Mouse (Mus musculus) forebrain, embryonic 15.5 days (tissue): ENCODE measurements around the gene Rnf146. TPM values are rescaled to one million over a fixed set of nuclear protein-coding genes. Genes with fewer than 3 reads are reported as not detected.
"Not testable (repeated sequence)": the region's sequence is repeated elsewhere in the genome, so short reads cannot be mapped to it uniquely, and the experiment has no call there.

Source experiments
- ATAC-seq: fragments of 200-750 bp; cut with Nextera tagmentation; replicated peaks from 2 replicates; pipeline ENCODE4 v1.8.0; 2017; ENCODE audit warnings: mild to moderate bottlenecking, moderate TSS enrichment, moderate library complexity
- H3K27ac ChIP-seq: fragments of 300-500 bp; sonication (generic); replicated peaks from 2 replicates; pipeline ENCODE4 v1.5.1; 2015; ENCODE audit warnings: mild to moderate bottlenecking, inconsistent platforms
- H3K27me3 ChIP-seq: fragments of 300-500 bp; sonication (generic); 2 replicates; pipeline ENCODE4 v1.6.1; 2015; ENCODE audit warnings: inconsistent platforms
- H3K36me3 ChIP-seq: fragments of 300-500 bp; sonication (generic); 2 replicates; pipeline ENCODE4 v1.6.1; 2015; ENCODE audit warnings: mild to moderate bottlenecking, inconsistent platforms
- H3K4me1 ChIP-seq: fragments of 300-500 bp; sonication (generic); 2 replicates; pipeline ENCODE4 v1.6.1; 2015; ENCODE audit warnings: inconsistent platforms
- H3K4me2 ChIP-seq: fragments of 300-500 bp; sonication (generic); replicated peaks from 2 replicates; pipeline ENCODE4 v1.6.1; 2015; ENCODE audit warnings: mild to moderate bottlenecking, inconsistent platforms
- H3K4me3 ChIP-seq: fragments of 300-500 bp; sonication (generic); 2 replicates; pipeline ENCODE4 v1.5.1; 2015; ENCODE audit warnings: mild to moderate bottlenecking, inconsistent platforms
- H3K9ac ChIP-seq: fragments of 300-500 bp; sonication (generic); replicated peaks from 2 replicates; pipeline ENCODE4 v1.6.1; 2015; ENCODE audit warnings: mild to moderate bottlenecking, inconsistent platforms
- H3K9me3 ChIP-seq: fragments of 300-500 bp; sonication (generic); 2 replicates; pipeline ENCODE4 v1.6.1; 2016; ENCODE audit warnings: inconsistent platforms
- WGBS: fragments of 180-500 bp; shearing (Covaris S2); methylation state at CpG from one replicate; pipeline ENCODE4 v1.1.7; 2015; ENCODE audit warnings: mixed read lengths; 5-methylcytosine and 5-hydroxymethylcytosine counted together
- polyA plus RNA-seq: library from polyadenylated mRNA; unstranded; fragments of >200 nt; fragmentation: Nextera tagmentation; extraction: Ambion mirVana; gene quantifications from 2 replicates; pipeline ENCODE4 v1.2.1, GENCODE M21; 2015

Rnf146 gene
- 90.5 and 106 TPM in 2 replicates for polyA plus RNA-seq

DNA sequence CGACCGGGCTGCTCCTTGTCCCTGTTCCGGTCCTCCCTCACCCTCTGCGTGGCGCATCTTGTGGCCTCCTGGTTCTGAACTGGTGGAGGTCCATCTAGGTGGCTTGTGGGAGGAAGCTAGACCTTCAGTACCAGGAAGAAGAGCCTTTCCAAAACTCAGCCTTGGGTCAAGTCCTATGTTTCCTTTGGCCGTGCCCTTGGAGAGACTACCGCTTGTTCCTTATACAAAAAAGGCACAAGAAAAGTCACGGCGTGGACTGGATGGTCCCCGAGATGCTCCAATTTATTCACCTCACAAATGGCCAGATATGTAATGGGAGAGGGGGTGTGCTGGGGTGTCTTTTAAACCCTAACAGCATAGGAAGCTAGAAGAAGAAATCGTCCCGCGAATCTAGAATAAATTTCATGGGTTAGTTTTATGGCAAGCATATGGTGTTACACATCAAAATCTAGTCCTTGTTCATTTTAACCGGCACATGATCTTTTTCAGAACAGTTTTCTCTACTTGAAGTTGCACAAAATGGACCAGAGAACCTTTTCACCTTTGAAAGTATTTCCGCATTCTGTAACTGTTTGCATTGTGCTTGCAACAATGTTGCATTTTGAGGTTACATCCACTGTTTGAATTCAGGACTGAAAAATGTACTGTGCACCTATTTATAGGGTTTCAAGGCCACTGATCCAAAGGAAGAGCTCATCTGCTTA lies at the start of gene Rnf146:
Gene Rnf146, minus strand, starts transcription at position 246 of the 704 bp plus-strand sequence.
- peak within 1 kb of the TSS; percentile 100 for H3K9ac ChIP-seq
- no peaks in the 10 kb centered on the region for H3K27me3 ChIP-seq
- no peaks in the 10 kb centered on the region for H3K36me3 ChIP-seq
- no peaks in the 10 kb centered on the region for H3K9me3 ChIP-seq
- peak within 1 kb of the TSS; percentile 64 for H3K4me2 ChIP-seq
- 7% methylated on average over 15 of the region's 15 CpGs for WGBS
- no peak for ATAC-seq
- H3K27ac ChIP-seq, result peak within 1 kb of the TSS; percentile 99
- peak within 1 kb of the TSS; percentile 100 for H3K4me3 ChIP-seq
- peaks cover 32% of the 10 kb centered on the region for H3K4me1 ChIP-seq

DNA sequence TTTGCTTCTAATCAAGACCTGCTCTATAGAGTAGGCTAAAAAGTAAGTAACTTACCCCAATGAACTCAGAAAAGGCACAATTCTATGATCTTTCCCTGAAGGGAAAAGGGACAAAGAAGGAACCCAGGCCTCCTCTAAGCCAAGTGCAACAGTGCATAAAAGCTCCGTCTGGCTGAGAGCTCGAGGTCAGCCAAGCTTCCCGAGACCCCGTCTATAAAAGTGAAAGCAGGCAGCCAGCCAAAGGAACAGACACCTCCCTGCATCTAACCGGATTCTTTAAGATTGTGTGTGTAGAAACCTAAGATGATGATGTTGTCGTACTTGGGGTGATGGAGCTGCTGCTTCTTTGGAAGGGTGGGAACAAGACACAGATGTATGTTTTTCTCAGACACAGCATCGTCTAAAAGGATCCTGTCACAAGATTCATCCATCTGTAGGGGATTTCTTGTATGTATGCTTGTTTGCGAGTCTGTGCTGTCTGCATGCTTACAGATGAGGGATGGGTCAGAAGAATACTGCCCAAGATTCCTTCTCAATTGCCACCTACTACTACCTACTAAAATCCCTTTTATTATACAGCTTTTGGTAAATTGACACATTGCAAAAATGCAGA lies 40.5 kb upstream of the Rnf146 start:
- WGBS, result 25% methylated on average over 8 of the region's 8 CpGs
- Histone ChIP-seq H3K9me3 (no peaks in the 10 kb centered on the region), H3K4me1 (peaks cover 4% of the 10 kb centered on the region; the same call in 1 of the 2 replicates), H3K27ac (no peak overlapping the region), H3K9ac (no peak overlapping the region), H3K4me3 (no peak overlapping the region), H3K27me3 (no peaks in the 10 kb centered on the region), H3K4me2 (no peak overlapping the region), H3K36me3 (no peaks in the 10 kb centered on the region)
- no peak for ATAC-seq

DNA sequence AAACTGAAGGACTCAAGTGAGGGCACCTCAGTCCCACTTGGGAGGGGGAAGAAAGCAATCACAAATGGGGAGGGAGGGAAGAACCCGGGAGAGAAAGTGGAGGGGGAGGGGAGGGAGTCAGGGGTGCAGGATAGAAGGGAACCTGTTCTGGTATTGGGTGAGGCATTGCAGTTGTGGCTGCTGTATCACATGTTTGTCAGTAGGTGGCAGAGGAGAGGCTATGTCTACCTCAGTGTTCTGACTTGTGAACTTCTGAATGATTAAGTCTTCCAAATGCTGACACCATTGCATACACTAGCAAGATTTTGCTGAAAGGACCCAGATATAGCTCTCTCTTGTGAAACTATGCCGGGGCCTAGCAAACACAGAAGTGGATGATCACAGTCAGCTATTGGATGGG lies 32.6 kb upstream of the Rnf146 start:
- not testable (repeated sequence) for H3K36me3 ChIP-seq, H3K9me3 ChIP-seq, H3K27ac ChIP-seq, H3K4me3 ChIP-seq, H3K4me2 ChIP-seq, ATAC-seq, H3K9ac ChIP-seq, H3K4me1 ChIP-seq, H3K27me3 ChIP-seq
- 74% methylated on average over 2 of the region's 2 CpGs for WGBS

DNA sequence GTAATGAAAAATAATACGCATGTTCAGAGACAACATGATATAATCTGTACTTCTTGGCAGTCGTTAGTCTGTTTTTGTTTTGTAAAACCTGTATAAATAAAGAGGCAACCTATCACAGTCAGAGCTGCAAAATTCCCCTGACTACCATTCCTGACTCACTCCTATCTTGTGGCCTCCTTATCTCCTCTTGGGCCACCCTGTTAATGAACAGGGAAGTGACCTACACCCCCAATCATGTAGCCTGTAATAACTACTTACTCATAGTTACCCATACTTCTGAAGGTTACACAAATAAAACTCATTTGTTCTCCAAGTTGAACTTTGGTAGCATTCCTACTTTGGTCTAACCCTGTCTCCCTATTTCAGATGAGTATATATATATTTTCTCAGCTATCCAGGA lies 19.3 kb upstream of the Rnf146 start:
- ATAC-seq, result no peak
- no peaks in the 10 kb centered on the region for H3K27me3 ChIP-seq
- H3K36me3 ChIP-seq, result no peaks in the 10 kb centered on the region
- H3K9ac ChIP-seq, result no peak overlapping the region
- H3K4me1 ChIP-seq, result no peaks in the 10 kb centered on the region
- 85% methylated on average over 2 of the region's 2 CpGs for WGBS
- H3K4me2 ChIP-seq, result no peak overlapping the region
- H3K27ac ChIP-seq, result no peak overlapping the region
- no peak overlapping the region for H3K4me3 ChIP-seq
- no peaks in the 10 kb centered on the region for H3K9me3 ChIP-seq

DNA sequence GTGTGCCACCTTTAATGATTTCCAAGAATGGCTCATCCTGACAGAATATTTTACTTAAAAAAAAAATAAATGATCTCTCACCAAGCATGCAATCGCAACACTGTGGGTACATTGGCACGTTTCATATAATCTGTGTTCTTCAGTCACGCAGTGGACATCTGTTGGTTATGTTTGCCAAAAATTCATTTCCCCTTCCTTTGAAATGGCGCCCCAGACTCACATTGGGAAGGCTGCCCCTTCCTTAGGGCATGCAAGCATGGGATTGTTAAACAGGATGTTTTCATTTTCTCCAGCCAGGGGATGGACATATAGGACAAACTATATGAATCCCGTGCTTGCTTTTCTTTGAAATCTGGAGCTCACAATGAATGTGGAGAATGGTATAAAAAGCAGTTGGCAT lies 11.8 kb upstream of the Rnf146 start:
- H3K9me3 ChIP-seq, result no peaks in the 10 kb centered on the region
- no peaks in the 10 kb centered on the region for H3K4me1 ChIP-seq
- no peak overlapping the region for H3K9ac ChIP-seq
- ATAC-seq, result peak; percentile 48; the same call in 1 of the 2 replicates
- no peaks in the 10 kb centered on the region for H3K27me3 ChIP-seq
- H3K27ac ChIP-seq, result no peak overlapping the region
- 63% methylated on average over 5 of the region's 5 CpGs for WGBS
- no peak overlapping the region for H3K4me3 ChIP-seq
- H3K36me3 ChIP-seq, result no peaks in the 10 kb centered on the region
- H3K4me2 ChIP-seq, result no peak overlapping the region

DNA sequence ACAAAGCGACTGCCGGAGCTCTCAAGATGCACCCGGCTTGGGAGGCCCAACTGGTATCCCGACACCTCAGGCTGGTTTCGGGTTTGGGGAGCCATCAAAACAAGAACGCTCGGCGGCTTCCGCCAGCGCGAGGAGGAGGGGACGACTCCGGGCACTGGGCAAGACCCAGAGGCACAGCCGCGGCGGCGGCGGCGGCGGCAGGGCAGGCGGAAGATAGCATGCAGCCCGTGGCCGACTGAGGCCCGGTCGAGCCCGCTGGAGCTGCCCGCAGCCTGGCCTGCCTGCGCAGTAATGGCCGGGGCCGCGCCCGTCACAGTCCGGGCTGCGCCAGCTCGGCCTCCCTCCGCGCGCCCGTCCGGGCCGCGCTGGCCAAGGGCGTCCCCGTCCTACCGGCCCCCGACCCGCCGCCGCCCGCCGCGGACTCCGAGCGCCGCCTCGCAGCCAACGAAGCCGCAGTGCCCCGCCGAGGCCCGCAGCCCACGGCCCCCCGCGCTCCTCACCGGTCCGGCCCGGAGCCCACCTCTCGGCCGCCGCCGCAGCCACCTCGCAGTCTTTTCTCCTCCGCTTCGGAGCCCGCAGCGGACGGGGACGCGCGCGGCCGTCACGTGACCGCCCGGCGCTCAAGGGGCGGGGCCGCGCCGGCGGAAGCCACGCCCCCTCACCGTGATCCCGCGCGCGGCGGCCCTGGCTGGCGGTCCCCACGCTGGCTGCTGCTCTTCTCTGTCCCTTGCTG lies 612 bp downstream of the Rnf146 start:
- ATAC-seq, result peak; percentile 97
- Histone ChIP-seq H3K9ac (peak overlapping the region; percentile 100), H3K9me3 (no peaks in the 10 kb centered on the region), H3K4me3 (peak overlapping the region; percentile 100), H3K36me3 (no peaks in the 10 kb centered on the region), H3K4me1 (peaks cover 40% of the 10 kb centered on the region), H3K27me3 (no peaks in the 10 kb centered on the region), H3K27ac (peak overlapping the region; percentile 99), H3K4me2 (peak overlapping the region; percentile 64)
- under 1% methylated on average over 90 of the region's 100 CpGs for WGBS

DNA sequence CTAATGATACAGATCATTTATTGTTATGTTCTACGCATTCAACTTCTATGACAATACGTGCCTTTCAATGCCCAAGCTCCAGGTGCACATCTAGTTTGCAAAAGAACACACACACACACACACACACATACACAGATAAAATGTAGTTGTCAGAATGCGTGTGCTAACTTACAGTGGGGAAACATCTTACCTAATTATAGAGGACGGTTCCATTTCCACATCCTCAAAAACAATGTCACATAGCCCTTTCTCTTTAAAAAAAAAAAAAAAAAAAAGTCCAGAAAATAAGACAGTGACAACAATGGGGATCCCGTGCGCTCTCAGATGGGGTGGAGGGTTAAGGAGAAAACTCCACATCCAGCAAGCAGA lies 1.2 kb downstream of the Rnf146 start:
- 1% methylated on average over 6 of the region's 6 CpGs for WGBS
- H3K9me3 ChIP-seq, result no peaks in the 10 kb centered on the region
- no peaks in the 10 kb centered on the region for H3K27me3 ChIP-seq
- H3K4me3 ChIP-seq, result peak overlapping the region; percentile 100
- peak overlapping the region; percentile 99 for H3K27ac ChIP-seq
- H3K9ac ChIP-seq, result peak overlapping the region; percentile 100
- peak; percentile 1; the same call in 1 of the 2 replicates for ATAC-seq
- H3K4me1 ChIP-seq, result peaks cover 44% of the 10 kb centered on the region
- H3K4me2 ChIP-seq, result peak overlapping the region; percentile 64
- no peaks in the 10 kb centered on the region for H3K36me3 ChIP-seq

DNA sequence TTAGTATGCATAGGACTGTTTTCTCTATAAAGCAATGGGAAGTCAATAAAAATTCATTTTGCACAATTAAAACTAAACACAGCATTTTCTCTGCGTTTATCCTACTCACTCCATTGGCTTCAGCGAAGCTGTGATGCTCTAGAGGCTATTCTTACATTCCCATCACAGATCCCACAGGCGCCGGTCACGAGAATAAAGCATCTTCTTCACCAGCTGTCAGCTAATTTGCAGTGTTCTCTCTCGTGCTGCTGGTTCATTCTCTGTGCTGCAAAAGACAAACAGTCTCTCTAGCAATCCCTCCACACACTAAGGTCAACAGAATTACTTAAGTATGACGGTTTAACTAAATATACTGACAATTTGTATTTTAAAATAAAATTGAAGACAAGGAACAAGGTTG lies 8.1 kb downstream of the Rnf146 start:
- peak; percentile 51; the same call in 1 of the 2 replicates for ATAC-seq
- 49% methylated on average over 7 of the region's 7 CpGs for WGBS
- no peak overlapping the region for H3K27ac ChIP-seq

DNA sequence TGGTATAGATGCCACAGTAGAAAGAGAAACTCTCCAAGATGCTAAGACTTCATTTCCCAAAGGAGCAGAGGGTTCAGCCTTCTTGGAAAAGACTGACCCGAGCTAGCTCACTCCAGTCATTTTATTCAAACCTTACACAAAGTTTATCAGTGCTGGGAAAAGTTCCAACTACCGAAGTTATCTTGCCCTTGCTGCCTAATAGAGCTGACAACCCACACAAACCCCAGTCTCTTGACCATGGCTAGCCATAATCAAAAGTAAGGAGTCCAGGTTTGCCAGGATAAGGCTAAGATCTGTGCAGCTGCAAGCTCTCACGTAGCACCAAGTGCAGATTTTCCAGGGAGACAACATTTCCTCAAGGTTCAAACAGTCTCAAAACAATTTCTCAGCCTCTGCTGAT lies 9.7 kb downstream of the Rnf146 start:
- Histone ChIP-seq H3K4me2 (no peak overlapping the region), H3K36me3 (peaks cover 12% of the 10 kb centered on the region), H3K4me1 (peaks cover 25% of the 10 kb centered on the region), H3K27ac (no peak overlapping the region), H3K9ac (no peak overlapping the region), H3K27me3 (no peaks in the 10 kb centered on the region), H3K4me3 (no peak overlapping the region), H3K9me3 (no peaks in the 10 kb centered on the region)
- no peak for ATAC-seq
- WGBS, result 91% methylated on average over 3 of the region's 3 CpGs

More for the DNA sequence above, 8.1 kb downstream of the Rnf146 start:
- Histone ChIP-seq H3K36me3 (peaks cover 11% of the 10 kb centered on the region), H3K4me2 (no peak overlapping the region), H3K9ac (no peak overlapping the region), H3K4me3 (no peak overlapping the region), H3K4me1 (peaks cover 38% of the 10 kb centered on the region), H3K9me3 (no peaks in the 10 kb centered on the region), H3K27me3 (no peaks in the 10 kb centered on the region)

DNA sequence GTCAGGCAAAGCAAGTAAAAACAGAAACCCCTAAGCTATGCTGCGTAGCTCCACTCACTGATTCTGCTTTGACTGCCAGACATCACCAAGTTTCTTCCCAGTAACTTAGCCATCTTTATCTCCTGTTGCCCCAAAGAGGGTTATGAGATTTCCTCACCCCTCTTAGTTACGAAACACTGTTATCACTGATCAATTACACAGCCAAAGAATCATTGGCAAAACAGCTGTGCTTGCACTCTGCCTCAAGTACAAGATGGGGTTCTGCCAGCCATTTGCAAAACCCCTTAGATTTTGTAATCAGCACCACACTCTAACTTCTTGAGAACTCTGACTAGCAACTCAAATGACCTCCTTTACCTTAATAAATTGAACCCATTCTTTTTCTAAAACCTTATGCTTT lies 10.8 kb downstream of the Rnf146 start:
- peaks cover 13% of the 10 kb centered on the region for H3K4me1 ChIP-seq
- no peaks in the 10 kb centered on the region for H3K9me3 ChIP-seq
- H3K4me3 ChIP-seq, result no peak overlapping the region
- no peaks in the 10 kb centered on the region for H3K27me3 ChIP-seq
- no peak for ATAC-seq
- 88% methylated on average over 2 of the region's 2 CpGs for WGBS
- no peak overlapping the region for H3K27ac ChIP-seq
- no peak overlapping the region for H3K4me2 ChIP-seq
- H3K36me3 ChIP-seq, result peaks cover 22% of the 10 kb centered on the region
- H3K9ac ChIP-seq, result no peak overlapping the region

DNA sequence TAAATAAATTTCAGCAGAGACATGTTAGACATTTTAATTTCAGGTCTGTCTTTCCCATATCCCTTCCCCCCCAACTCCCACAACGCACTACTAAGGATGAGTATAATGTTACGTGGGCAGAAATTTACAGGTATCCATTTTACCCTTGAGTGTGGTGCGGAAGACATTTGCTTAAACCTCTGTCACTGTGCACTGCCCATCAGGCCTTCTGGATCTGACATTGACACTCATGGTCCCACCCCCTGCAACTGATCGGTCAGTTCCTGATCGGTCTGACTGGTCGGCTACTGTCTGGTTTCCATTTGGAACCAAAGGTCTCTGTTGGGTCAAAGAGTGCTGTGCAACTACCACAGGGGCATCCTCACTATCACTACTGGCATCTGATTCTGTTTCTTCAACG lies 15.6 kb downstream of the Rnf146 start:
- Histone ChIP-seq H3K4me1 (no peaks in the 10 kb centered on the region), H3K27me3 (no peaks in the 10 kb centered on the region), H3K4me3 (no peak overlapping the region), H3K36me3 (peaks cover 26% of the 10 kb centered on the region), H3K9ac (no peak overlapping the region), H3K9me3 (no peaks in the 10 kb centered on the region), H3K27ac (no peak overlapping the region), H3K4me2 (no peak overlapping the region)
- WGBS, result 95% methylated on average over 7 of the region's 7 CpGs
- ATAC-seq, result no peak

DNA sequence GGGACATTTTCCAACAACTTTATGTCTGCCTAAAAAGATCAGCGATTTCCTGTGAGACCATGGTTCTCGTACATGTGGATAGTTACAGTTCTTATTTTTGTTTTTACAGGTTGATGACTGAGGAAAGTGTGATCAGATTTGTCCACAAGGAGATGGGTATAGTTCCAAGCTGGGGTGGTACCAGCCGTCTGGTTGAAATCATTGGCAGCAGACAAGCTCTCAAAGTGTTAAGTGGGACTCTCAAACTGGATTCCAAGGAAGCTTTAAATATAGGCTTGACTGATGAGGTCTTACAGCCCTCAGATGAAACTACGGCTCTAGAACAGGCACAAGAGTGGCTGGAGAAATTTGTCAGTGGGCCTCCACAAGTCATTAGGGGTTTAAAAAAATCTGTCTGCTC lies 18.0 kb downstream of the Rnf146 start:
- H3K4me1 ChIP-seq, result no peaks in the 10 kb centered on the region
- no peaks in the 10 kb centered on the region for H3K27me3 ChIP-seq
- no peak overlapping the region for H3K4me2 ChIP-seq
- ATAC-seq, result no peak
- no peaks in the 10 kb centered on the region for H3K9me3 ChIP-seq
- no peak overlapping the region for H3K4me3 ChIP-seq
- 91% methylated on average over 4 of the region's 4 CpGs for WGBS
- no peak overlapping the region for H3K27ac ChIP-seq
- H3K9ac ChIP-seq, result no peak overlapping the region
- peaks cover 33% of the 10 kb centered on the region for H3K36me3 ChIP-seq
